Mouse (Mus musculus): Measurements from ENCODE around the gene Hat1. TPM values are rescaled to one million over a fixed set of nuclear protein-coding genes. Genes with fewer than 3 reads are reported as not detected.

Gene Hat1
- total RNA-seq, 2 experiments from 2014 or later, result 16.7 TPM

Other genes starting within 250 kb of the Hat1 start
- 100 to 1,000 TPM; 115 to 142 TPM for gene Dync1i2, start 177.3 kb upstream of the Hat1 start, total RNA-seq (2021)
- 100 to 1,000 TPM; 159 to 163 TPM for gene Slc25a12, start 21.2 kb upstream of the Hat1 start, total RNA-seq (2021)
- gene Metap1d, start 64.3 kb downstream of the Hat1 start, total RNA-seq (2021), result 10 to 100 TPM; 12.3 to 19.6 TPM
- gene Dlx1, start 139.2 kb downstream of the Hat1 start, total RNA-seq (2021), result 10 to 100 TPM; 19.4 to 21.5 TPM
- gene Dlx2, start 157.8 kb downstream of the Hat1 start, total RNA-seq (2021), result 1 to 10 TPM; 6.0 to 6.4 TPM